Mouse (Mus musculus) frontal cortex, postnatal 25 days (tissue): ENCODE measurements around the gene Hivep3.

Experiments used
- DNase-seq, 2 experiments: peaks; one replicate each; pipeline ENCODE4 v3.0.0; 2022; ENCODE audit warnings: low spot score in 2 of 2

Gene Hivep3

GRCm38 (mm10) chr4:120096935-120097334 is 363.4 kb downstream of the Hivep3 start:
- DNase-seq, result no peak

GRCm38 (mm10) chr4:120101186-120101585 is 367.6 kb downstream of the Hivep3 start:
- no peak for DNase-seq

- DNase-seq, result peak; percentile 54 to 69
Measured at GRCm38 (mm10) chr4:120104599-120104998, 371.0 kb downstream of the Hivep3 start.

GRCm38 (mm10) chr4:120106362-120106761 is 372.8 kb downstream of the Hivep3 start:
- DNase-seq, result no peak

GRCm38 (mm10) chr4:120107787-120108186 is 374.2 kb downstream of the Hivep3 start:
- no peak for DNase-seq

GRCm38 (mm10) chr4:120115516-120115915 is 381.9 kb downstream of the Hivep3 start:
- no peak for DNase-seq

GRCm38 (mm10) chr4:120116312-120116711 is 382.7 kb downstream of the Hivep3 start:
- no peak for DNase-seq

- no peak for DNase-seq
Measured at GRCm38 (mm10) chr4:120120276-120120675, 386.7 kb downstream of the Hivep3 start.

GRCm38 (mm10) chr4:120124656-120125055 is 391.1 kb downstream of the Hivep3 start:
- no peak for DNase-seq

- DNase-seq, result no peak
Measured at GRCm38 (mm10) chr4:120126047-120126446, 392.5 kb downstream of the Hivep3 start.

- no peak for DNase-seq
Measured at GRCm38 (mm10) chr4:120127333-120127732, 393.7 kb downstream of the Hivep3 start.

- no peak for DNase-seq
Measured at GRCm38 (mm10) chr4:120128033-120128432, 394.4 kb downstream of the Hivep3 start.

GRCm38 (mm10) chr4:120129233-120129885 is 395.8 kb downstream of the Hivep3 start:
- no peak for DNase-seq

- DNase-seq, result no peak
Measured at GRCm38 (mm10) chr4:120130926-120131325, 397.3 kb downstream of the Hivep3 start.

GRCm38 (mm10) chr4:120131441-120132220 is 398.0 kb downstream of the Hivep3 start:
- no peak for DNase-seq

- no peak for DNase-seq
Measured at GRCm38 (mm10) chr4:120134223-120134622, 400.6 kb downstream of the Hivep3 start.

GRCm38 (mm10) chr4:120141810-120142209 is 408.2 kb downstream of the Hivep3 start:
- no peak for DNase-seq

GRCm38 (mm10) chr4:120142905-120143304 is 409.3 kb downstream of the Hivep3 start:
- DNase-seq, result no peak

GRCm38 (mm10) chr4:120144343-120144742 is 410.8 kb downstream of the Hivep3 start:
- no peak for DNase-seq

GRCm38 (mm10) chr4:120145931-120146330 is 412.3 kb downstream of the Hivep3 start:
- no peak for DNase-seq

- DNase-seq, result peak; percentile 57 to 71
Measured at GRCm38 (mm10) chr4:120148291-120149141, 414.9 kb downstream of the Hivep3 start.

GRCm38 (mm10) chr4:120149142-120149524 is 415.5 kb downstream of the Hivep3 start:
- no peak for DNase-seq
